Mouse (Mus musculus) CH12.LX (cell line): ENCODE results near the gene Fryl. TPM values are rescaled to one million over a fixed set of nuclear protein-coding genes. Genes with fewer than 3 reads are reported as not detected.

Source experiments
- DNase-seq: peaks from one replicate; pipeline ENCODE4 v3.0.0-alpha.2; 2013; ENCODE audit errors: extremely low read depth
- H3K27ac ChIP-seq: 2 replicates; pipeline ENCODE4 v1.5.1; 2012; ENCODE audit warnings: low read depth, mild to moderate bottlenecking, control low read depth, moderate library complexity; ENCODE audit not compliant: insufficient read depth
- H3K27me3 ChIP-seq: replicated peaks from 2 replicates; pipeline ENCODE3; 2012; ENCODE audit warnings: inconsistent platforms
- H3K36me3 ChIP-seq, 2 experiments: replicated peaks in 1 of 2; 2 replicates each; pipeline versions ENCODE3 to v1.6.1; 2012; ENCODE audit warnings: inconsistent platforms in 1 of 2, low read length in 1 of 2, mild to moderate bottlenecking in 1 of 2, mixed read lengths in 1 of 2, moderate library complexity in 1 of 2; ENCODE audit not compliant: control insufficient read depth in 1 of 2, insufficient read depth in 1 of 2
- H3K4me1 ChIP-seq, 2 experiments: 2 replicates each; pipeline ENCODE4 v1.6.1; 2012; ENCODE audit warnings: inconsistent platforms in 1 of 2, moderate library complexity in 1 of 2; ENCODE audit not compliant: insufficient read depth in 2 of 2, control insufficient read depth in 1 of 2
- H3K4me2 ChIP-seq: 2 replicates; pipeline ENCODE4 v1.6.1; 2012; ENCODE audit warnings: low read depth, mild to moderate bottlenecking, control low read depth; ENCODE audit not compliant: poor library complexity, insufficient read depth, severe bottlenecking
- H3K4me3 ChIP-seq, 3 experiments: fragments of 150-350 bp in 1 of 3; sonication (generic) in 1 of 3; replicated peaks in 1 of 3; 2 replicates each; pipeline versions ENCODE3 to v1.5.1; 2011 to 2012; ENCODE audit warnings: low read depth in 2 of 3, low read length in 2 of 3, mild to moderate bottlenecking in 2 of 3, moderate library complexity in 2 of 3, control low read depth in 1 of 3, improper control_type of control experiment in 1 of 3, inconsistent platforms in 1 of 3, mixed read lengths in 1 of 3; ENCODE audit not compliant: poor library complexity in 1 of 3
- H3K79me2 ChIP-seq: replicated peaks from 2 replicates; pipeline ENCODE4 v1.6.1; 2012; ENCODE audit warnings: mild to moderate bottlenecking, moderate library complexity; ENCODE audit not compliant: control insufficient read depth, poor library complexity, insufficient read depth, severe bottlenecking; ENCODE audit errors: extremely low read depth
- H3K9ac ChIP-seq: 2 replicates; pipeline ENCODE4 v1.6.1; 2012; ENCODE audit warnings: low read depth, mild to moderate bottlenecking, control low read depth, moderate library complexity; ENCODE audit not compliant: insufficient read depth
- H3K9me3 ChIP-seq: replicated peaks from 2 replicates; pipeline ENCODE3; 2012; ENCODE audit warnings: low read length, inconsistent platforms, mixed read lengths
- BHLHE40 ChIP-seq: IDR thresholded peaks from 2 replicates; pipeline ENCODE4 v1.6.1; 2011; ENCODE audit warnings: mild to moderate bottlenecking, low read depth, low read length, improper control_type of control experiment
- CHD1 ChIP-seq: IDR thresholded peaks from 2 replicates; pipeline ENCODE4 v1.6.1; 2012; ENCODE audit warnings: low read depth, low read length, improper control_type of control experiment, inconsistent platforms
- CHD2 ChIP-seq: IDR thresholded peaks from 2 replicates; pipeline ENCODE4 v1.6.1; 2011; ENCODE audit warnings: low read length, improper control_type of control experiment
- CTCF ChIP-seq, 2 experiments: IDR thresholded peaks in 1 of 2; conservative IDR thresholded peaks in 1 of 2; 2 replicates each; pipeline ENCODE4 v1.5.1; 2011 to 2012; ENCODE audit warnings: low read depth in 2 of 2, low read length in 2 of 2, improper control_type of control experiment in 1 of 2, inconsistent platforms in 1 of 2, mild to moderate bottlenecking in 1 of 2, moderate library complexity in 1 of 2
- E2F4 ChIP-seq: IDR thresholded peaks from 2 replicates; pipeline ENCODE4 v1.6.1; 2011; ENCODE audit warnings: low read depth, low read length, improper control_type of control experiment; ENCODE audit not compliant: insufficient replicate concordance
- ETS1 ChIP-seq: conservative IDR thresholded peaks from 2 replicates; pipeline ENCODE4 v1.6.1; 2012; ENCODE audit warnings: low read depth, mild to moderate bottlenecking, inconsistent platforms, low read length, improper control_type of control experiment, moderate library complexity
- JUND ChIP-seq: conservative IDR thresholded peaks from 2 replicates; pipeline ENCODE4 v1.6.1; 2011; ENCODE audit warnings: low read depth, low read length, improper control_type of control experiment
- KAT2A ChIP-seq: IDR thresholded peaks from 2 replicates; pipeline ENCODE4 v1.6.1; 2012; ENCODE audit warnings: low read length, improper control_type of control experiment, inconsistent platforms; ENCODE audit not compliant: insufficient replicate concordance
- MAFK ChIP-seq: IDR thresholded peaks from 2 replicates; pipeline ENCODE4 v1.6.1; 2011; ENCODE audit warnings: low read length, improper control_type of control experiment; ENCODE audit not compliant: insufficient replicate concordance
- MAX ChIP-seq: IDR thresholded peaks from 2 replicates; pipeline ENCODE4 v1.6.1; 2011; ENCODE audit warnings: low read length, improper control_type of control experiment
- MAZ ChIP-seq: IDR thresholded peaks from 2 replicates; pipeline ENCODE4 v1.6.1; 2012; ENCODE audit warnings: low read depth, mild to moderate bottlenecking, inconsistent platforms, low read length, improper control_type of control experiment, moderate library complexity
- MYC ChIP-seq: IDR thresholded peaks from 2 replicates; pipeline ENCODE4 v1.6.1; 2011; ENCODE audit warnings: low read depth, mild to moderate bottlenecking, improper control_type of control experiment, low read length
- NELFE ChIP-seq: IDR thresholded peaks from 2 replicates; pipeline ENCODE4 v1.6.1; 2011; ENCODE audit warnings: low read depth, low read length, improper control_type of control experiment
- NRF1 ChIP-seq: IDR thresholded peaks from 2 replicates; pipeline ENCODE4 v1.6.1; 2014; ENCODE audit warnings: low read depth, mild to moderate bottlenecking, inconsistent platforms, low read length, improper control_type of control experiment, moderate library complexity
- PAX5 ChIP-seq: IDR thresholded peaks from 2 replicates; pipeline ENCODE4 v1.6.1; 2012; ENCODE audit warnings: low read length, inconsistent platforms, mixed read lengths
- RCOR1 ChIP-seq: conservative IDR thresholded peaks from 2 replicates; pipeline ENCODE4 v1.6.1; 2012; ENCODE audit warnings: low read depth, mild to moderate bottlenecking, inconsistent platforms, low read length, improper control_type of control experiment
- SMC3 ChIP-seq: IDR thresholded peaks from 2 replicates; pipeline ENCODE4 v1.6.1; 2011; ENCODE audit warnings: low read depth, low read length, improper control_type of control experiment
- UBTF ChIP-seq: IDR thresholded peaks from 2 replicates; pipeline ENCODE4 v1.6.1; 2012; ENCODE audit warnings: low read depth, mild to moderate bottlenecking, inconsistent platforms, low read length, improper control_type of control experiment, moderate library complexity
- USF1 ChIP-seq: IDR thresholded peaks from 2 replicates; pipeline ENCODE4 v1.6.1; 2014; ENCODE audit warnings: low read depth, mild to moderate bottlenecking, inconsistent platforms, low read length, improper control_type of control experiment
- USF2 ChIP-seq: conservative IDR thresholded peaks from 2 replicates; pipeline ENCODE4 v1.6.1; 2011; ENCODE audit warnings: low read depth, low read length, improper control_type of control experiment
- ZC3H11A ChIP-seq: IDR thresholded peaks from 2 replicates; pipeline ENCODE4 v1.6.1; 2012; ENCODE audit warnings: low read depth, mild to moderate bottlenecking, inconsistent platforms, low read length, improper control_type of control experiment
- ZKSCAN1 ChIP-seq: IDR thresholded peaks from 2 replicates; pipeline ENCODE4 v1.6.1; 2012; ENCODE audit warnings: low read depth, inconsistent platforms, low read length, improper control_type of control experiment, borderline replicate concordance
- ZMIZ1 ChIP-seq: IDR thresholded peaks from 2 replicates; pipeline ENCODE4 v1.6.1; 2012; ENCODE audit warnings: low read depth, mild to moderate bottlenecking, inconsistent platforms, low read length, improper control_type of control experiment
- dilution Hi-C: fragments of 300-500 bp; cut with MboI; formaldehyde crosslinking; loops from 2 replicates; pipeline ENCODE4 v1.14.3; 2020; ENCODE audit warnings: low sequenced_read_pairs; ENCODE audit not compliant: extremely low pct_unique_long_range_greater_than_20kb, extremely low pct_ligation_motif_present
- in situ Hi-C: fragments of 300-500 bp; cut with MboI; formaldehyde crosslinking; loops from 3 replicates; pipeline ENCODE4 v1.14.3; 2019; ENCODE audit warnings: low sequenced_read_pairs, low pct_ligation_motif_present, low pct_unique_long_range_greater_than_20kb, mixed read lengths
- polyA plus RNA-seq: library from polyadenylated mRNA; unstranded; fragments of >175 nt; gene quantifications from 2 replicates; pipeline ENCODE4 v1.2.1, GENCODE M21; 2012; ENCODE audit warnings: low read depth; ENCODE audit not compliant: insufficient read length
- total RNA-seq, 2 experiments: library from RNA; depleted of rRNA; stranded (reverse); fragments of 300-350 nt in 1 of 2; fragments of >200 nt in 1 of 2; gene quantifications; 2 replicates each; pipeline ENCODE4 v1.2.3; 2012 to 2014

Fryl gene
- total and polyA plus RNA-seq, 3 experiments = 23.2 to 38.4 (median 31.3) TPM

- no peak for TF ChIP-seq KAT2A
Measured at GRCm38 (mm10) chr5:73102342-73102989, 154.0 kb downstream of the Fryl start (continued).

GRCm38 (mm10) chr5:73092236-73092635 is 164.2 kb downstream of the Fryl start:
- Histone ChIP-seq H3K27me3 (no peaks in the 10 kb centered on the region), H3K4me3 (no peak overlapping the region), H3K79me2 (no peaks in the 10 kb centered on the region), H3K9ac (no peak overlapping the region), H3K4me2 (no peak overlapping the region), H3K9me3 (no peaks in the 10 kb centered on the region), H3K4me1 (no peaks in the 10 kb centered on the region), H3K27ac (no peak overlapping the region), H3K36me3 (peaks cover 49 to 95% of the 10 kb centered on the region in 2 experiments)
- TF ChIP-seq RCOR1 = no peak
- no peak for TF ChIP-seq MYC
- no peak for TF ChIP-seq PAX5
- no peak for TF ChIP-seq E2F4
- no peak for TF ChIP-seq USF1
- TF ChIP-seq ZMIZ1 = no peak
- TF ChIP-seq ZC3H11A = no peak
- TF ChIP-seq CHD2 = no peak
- no peak for TF ChIP-seq NRF1
- TF ChIP-seq MAFK = no peak
- TF ChIP-seq ZKSCAN1 = no peak
- no peak for TF ChIP-seq BHLHE40
- no peak for TF ChIP-seq SMC3
- no peak for TF ChIP-seq CHD1
- no peak for TF ChIP-seq UBTF
- no peak for DNase-seq
- in situ Hi-C loops (no loop called here), dilution Hi-C loops (no loop called here)

GRCm38 (mm10) chr5:73089158-73089557 is 167.3 kb downstream of the Fryl start:
- in situ Hi-C loops (no loop called here), dilution Hi-C loops (no loop called here)
- Histone ChIP-seq H3K4me3 (no peak overlapping the region), H3K4me2 (no peak overlapping the region), H3K36me3 (peaks cover 41 to 94% of the 10 kb centered on the region in 2 experiments), H3K9me3 (no peaks in the 10 kb centered on the region), H3K27ac (no peak overlapping the region), H3K79me2 (no peaks in the 10 kb centered on the region), H3K9ac (no peak overlapping the region), H3K4me1 (no peaks in the 10 kb centered on the region), H3K27me3 (no peaks in the 10 kb centered on the region)
- TF ChIP-seq CTCF (conservative IDR thresholded peaks at IDR 0.05 in 1 of 2, IDR thresholded peaks at IDR 0.05 in 1 of 2; ENCODE audit: low read depth in 2 of 2, low read length in 2 of 2) = no peak
- no peak for TF ChIP-seq ZMIZ1
- TF ChIP-seq NELFE = no peak
- no peak for TF ChIP-seq E2F4
- TF ChIP-seq USF2 = no peak
- TF ChIP-seq MAFK = no peak
- no peak for TF ChIP-seq ETS1
- no peak for TF ChIP-seq MAZ
- TF ChIP-seq JUND = no peak
- TF ChIP-seq ZKSCAN1 = no peak
- TF ChIP-seq MAX = no peak
- no peak for DNase-seq
